Mouse (Mus musculus) lung, postnatal 25 days (tissue): ENCODE results near the gene Inpp5d.

ENCODE experiments used
- DNase-seq: peaks from one replicate; pipeline ENCODE4 v3.0.0; 2022; ENCODE audit warnings: low spot score

The Inpp5d gene

DNA sequence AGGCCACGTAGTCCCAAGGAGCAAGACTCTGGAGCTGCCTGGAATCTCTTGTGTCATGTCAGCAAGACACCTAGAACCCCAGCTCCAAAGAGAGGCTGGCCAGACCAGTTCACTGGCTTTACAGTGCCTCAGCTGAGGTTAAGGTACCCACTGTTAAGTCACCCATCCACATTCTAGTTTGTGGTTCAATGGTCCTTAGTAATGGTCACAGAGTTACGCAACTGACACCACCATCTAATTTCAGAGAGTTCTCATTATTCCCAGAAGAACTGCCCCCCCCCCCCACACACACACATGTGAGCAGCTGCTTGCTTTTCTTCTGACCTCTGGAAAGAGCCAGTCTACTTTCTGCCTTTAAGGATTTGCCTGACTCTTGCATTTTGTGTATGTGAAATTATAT is 4.7 kb downstream of the Inpp5d start:
- DNase-seq: no peak

DNA sequence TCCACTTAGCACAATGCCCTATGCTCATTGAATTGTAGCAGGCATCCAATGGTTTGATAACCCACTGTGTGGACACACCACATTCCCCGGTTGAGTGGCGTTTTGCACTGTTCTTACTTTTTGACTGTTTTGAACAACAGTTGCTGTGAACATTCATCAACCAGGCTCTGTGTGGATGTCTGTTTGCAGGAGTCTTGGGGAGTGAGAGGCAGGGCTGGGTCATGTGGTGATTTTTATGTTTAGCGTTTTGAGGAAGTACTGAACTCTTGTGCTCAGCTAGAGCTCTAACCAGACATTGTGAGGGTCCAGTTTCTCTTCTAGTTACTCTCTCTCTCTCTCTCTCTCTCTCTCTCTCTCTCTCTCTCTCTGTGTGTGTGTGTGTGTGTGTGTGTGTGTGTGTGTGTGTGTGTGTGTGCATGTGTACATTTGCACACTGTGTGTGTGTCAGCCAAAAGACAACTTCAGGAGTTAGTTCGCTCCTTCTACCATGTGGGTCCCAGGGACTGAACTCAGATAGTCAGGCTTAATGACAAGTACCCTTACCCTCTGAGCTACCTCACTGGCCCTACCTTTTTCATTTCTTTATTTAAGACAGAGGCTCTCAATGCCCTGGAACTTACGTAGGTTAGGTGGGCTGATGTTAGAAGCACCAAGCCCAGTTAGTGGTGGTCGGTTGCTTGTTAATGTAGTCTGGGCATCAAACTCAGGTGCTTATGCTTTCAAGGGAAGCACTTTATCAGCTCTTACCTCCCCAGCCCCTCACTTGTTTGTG is 5.3 kb downstream of the Inpp5d start:
- no peak for DNase-seq

DNA sequence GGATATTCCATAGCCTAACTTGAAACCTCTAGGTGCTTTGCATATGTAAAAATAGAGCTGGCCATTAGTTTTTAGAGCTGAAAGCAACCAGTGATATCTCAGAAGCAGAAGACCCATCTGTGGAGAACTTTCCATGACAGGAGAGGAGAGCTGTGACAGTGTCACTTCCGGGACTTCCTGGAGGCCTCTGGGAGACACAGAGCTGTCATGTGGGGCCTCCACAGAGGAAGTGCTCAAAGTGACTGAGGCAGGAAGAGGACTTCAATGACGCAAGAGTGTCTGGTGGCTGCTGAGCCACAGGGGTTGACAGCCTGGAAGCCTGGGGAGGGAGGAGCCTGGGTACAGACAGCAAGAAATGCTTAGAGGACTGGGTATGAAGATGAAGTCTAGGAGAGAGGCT is 6.2 kb downstream of the Inpp5d start:
- DNase-seq: peak; percentile 91

DNA sequence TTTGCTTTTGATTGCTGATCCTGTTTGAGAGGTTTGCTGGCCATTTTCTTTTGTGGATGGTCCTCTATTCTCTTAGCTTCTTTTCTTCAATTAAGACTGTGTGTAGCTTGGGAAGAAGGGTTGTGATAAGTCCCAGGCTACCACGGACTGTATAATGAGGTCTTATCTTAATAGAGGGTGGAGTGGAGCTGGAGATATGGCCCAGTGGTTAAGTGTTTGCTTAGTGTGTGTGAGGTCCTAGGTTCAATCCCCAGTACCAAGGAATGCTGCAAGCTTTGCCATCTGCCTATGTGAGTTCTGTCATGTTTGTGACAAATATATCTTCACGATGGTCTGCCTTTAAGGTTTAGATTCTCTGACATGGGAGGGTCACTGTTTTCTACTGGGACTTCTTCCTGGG is 8.0 kb downstream of the Inpp5d start:
- no peak for DNase-seq

DNA sequence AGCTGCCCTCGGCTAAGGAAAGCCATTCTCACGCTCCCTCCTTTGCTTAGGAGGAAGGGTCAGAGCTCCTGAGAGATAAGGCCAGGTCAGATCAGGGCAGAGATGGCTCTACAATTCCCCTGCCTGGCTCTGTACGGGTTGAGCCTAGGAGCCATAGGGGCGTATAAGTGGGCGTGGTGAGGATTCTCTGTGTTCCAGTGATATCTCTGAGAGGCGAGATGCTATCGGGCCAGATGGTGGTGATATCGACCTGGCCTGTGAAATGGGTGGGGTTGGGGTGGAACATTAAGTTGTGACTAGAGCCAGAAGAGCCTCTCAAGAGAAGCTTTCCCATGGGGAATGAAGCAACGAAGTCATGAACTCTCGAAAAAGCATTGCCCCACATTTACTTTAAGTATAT is 11.5 kb downstream of the Inpp5d start:
- no peak for DNase-seq

DNA sequence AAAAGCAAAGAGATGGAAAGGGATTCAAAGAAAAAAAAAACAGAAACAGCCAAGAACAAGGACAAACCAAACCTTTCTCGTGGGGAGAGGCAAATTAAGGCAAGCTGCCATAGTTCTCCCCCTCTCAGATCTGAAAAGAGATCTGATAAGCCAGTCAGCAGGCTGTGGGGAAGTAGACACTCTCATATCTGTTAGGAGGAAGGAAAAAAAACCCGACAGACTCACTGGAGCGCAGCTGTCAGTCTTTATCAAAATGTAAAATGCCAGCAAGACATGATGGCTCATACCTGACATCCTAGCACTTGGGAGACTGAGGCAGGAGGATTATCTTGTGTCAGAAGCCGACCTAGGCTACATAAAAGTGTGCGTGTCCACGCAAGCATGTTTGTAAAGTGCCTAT is 12.1 kb downstream of the Inpp5d start:
- no peak for DNase-seq

DNA sequence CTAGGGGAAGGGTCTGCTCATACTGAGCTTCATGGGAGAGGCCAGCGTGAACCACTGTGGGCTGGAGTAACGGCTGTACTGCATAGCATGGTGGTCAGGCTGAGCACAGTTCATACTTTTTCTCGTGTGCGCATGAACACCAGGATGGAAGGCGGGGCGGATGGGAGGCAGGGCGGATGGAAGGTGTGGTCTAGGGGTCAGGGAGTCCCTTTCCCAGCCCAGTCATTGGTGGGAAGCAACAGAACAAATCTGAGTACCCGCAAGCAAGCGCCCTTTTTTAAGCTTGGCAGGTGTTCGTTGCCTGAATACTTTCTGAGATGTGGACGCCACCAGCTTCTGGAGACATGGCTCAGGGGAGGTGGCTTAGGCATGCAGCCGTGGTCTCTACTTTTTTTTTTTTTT is 16.6 kb downstream of the Inpp5d start:
- no peak for DNase-seq

DNA sequence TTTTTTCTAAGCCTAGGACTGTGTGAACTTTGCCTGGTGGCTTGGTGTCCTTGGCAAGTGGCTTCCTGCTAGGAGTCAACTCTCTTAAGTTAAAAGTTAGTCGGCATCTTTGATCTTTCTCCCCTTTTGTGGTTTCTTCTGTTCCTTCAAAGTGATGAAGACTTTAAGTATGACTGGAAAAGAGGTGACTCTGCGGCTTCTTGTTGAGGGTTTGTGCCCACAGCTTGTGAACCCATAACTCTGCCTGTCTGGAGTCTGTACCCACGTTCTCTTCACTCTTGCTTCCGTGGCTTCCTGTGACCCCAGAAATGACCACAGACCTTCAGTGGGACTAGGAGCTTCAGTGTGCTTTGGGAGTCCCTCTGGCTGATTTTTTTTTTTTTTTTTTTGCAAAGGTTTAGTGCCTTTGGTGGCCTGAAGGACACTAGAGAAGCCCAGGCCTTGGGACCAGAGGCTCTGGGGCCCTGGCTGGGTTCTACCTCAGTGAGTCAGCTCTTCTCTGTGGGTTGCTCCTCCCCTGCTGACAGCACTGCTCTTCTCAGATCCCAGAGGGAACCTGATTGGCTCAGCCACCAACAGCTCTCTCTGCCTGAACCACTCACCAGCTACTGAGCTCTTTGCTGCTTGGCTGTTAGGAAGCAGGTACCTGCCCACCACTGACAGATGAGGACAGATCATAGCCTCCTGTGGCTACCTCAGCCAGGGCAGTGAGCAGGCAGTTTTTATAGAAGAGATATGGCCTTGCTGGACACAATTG is 17.2 kb downstream of the Inpp5d start:
- no peak for DNase-seq

DNA sequence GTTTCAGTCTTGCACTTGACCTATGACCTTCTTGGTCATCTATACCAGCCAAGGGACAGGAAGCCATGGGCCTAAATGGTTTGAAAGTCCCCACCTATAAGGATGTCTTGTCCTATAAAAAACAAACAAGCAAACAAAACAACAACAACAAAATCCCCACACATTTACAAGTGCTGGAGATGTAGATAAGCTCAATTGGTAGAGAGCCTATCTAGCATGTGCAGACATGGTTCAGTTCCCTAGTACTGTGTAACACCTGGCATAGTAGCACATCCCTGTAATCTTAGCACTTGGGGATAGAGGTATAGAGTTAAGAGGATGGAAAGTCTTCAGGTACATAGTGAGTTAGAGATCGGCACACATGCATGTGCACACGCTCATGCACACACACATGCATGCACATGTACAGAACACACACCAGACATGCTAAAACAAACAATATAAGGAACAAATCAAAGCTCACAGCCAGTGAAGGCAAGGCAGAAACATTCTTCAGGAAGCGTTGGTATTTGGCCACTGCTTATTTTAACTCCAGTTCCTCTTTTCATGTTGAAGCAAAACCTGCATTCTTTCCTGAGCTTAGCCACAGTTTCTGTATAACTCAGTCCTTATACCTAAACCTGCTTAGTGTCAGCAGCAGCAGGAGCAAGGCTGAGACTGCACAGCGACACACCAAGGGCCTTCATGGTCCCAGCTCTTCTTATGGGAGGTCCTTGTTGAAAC is 17.9 kb downstream of the Inpp5d start:
- DNase-seq: no peak

DNA sequence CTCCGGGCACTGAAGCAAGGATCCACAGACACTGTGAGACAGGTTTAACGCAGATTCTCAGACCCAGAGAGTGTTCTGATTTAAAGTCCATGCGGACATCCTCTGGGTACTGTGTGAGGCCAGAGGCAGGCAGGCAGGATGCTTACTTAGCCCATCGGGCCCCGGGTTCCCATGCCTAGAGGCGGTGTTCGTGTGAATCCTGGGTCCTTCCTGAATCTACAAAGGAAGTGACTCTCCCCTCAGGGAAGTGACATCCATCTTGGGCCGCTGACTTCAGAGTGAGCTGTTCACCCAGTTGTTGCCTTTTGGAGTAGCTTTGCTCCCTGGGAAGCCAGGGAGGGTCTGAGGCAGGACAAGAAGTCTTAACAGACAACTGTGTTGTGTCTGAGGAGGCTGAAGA is 19.6 kb downstream of the Inpp5d start:
- DNase-seq: no peak

DNA sequence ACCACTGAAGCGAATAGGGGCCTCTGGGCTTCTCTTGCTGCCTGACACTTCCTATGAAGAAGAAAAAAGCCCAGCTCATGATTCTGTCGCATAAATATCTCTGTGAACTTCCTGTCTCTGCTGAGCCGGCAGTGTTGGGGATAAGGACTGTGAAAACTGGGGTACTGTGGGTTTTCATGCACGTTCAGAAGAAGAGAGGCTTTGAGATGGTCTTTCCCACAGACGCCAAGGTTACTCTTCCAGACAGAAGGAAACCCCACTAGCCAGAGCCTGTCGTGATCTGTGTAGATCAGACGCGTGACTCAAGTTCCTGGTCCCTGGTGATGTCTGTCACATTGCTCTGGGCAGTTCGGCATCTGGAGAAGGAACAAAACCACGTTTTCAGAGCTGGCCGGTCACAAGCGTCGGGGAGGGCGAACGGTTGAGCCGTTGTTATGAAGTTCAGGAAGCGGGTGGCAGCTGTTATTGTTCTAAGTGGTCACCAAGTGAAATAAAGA is 20.1 kb downstream of the Inpp5d start:
- DNase-seq: peak; percentile 81

DNA sequence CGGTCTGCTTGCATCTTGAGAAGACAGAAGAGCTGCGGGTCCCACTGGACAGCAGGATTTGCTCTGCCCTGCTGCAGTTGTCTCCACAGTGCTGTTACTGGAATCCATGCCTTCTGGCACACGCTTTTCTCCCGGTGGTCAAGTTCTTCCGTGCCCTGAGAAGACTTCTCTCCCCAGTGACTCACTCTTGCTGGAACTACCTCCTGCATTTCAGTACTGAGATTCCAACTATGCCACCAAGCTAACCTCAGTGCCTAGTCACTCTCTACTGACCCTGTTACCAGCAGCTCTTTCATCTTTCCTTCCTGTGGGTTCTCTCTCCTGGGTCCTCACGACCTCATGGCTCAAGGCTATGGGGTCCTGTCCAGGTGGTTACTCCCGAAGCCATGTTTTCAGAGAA is 22.9 kb downstream of the Inpp5d start:
- no peak for DNase-seq

DNA sequence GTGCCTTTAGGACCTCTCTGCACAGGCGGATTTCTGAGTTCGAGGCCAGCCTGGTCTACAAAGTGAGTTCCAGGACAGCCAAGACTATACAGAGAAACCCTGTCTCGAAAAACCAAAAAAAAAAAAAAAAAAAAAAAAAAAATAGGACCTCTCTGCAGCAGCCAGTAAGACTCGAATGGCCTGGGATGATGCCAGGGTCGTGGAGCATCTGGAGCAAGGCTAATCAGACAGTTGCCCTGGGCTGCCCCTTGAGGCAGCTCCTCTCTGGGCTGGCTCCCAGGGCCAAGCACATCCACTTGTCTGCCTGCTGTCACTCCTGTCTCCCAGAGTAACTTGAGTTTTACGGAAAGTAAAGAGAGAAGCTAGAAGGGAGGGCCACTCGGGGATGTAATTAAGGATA is 24.9 kb downstream of the Inpp5d start:
- no peak for DNase-seq

DNA sequence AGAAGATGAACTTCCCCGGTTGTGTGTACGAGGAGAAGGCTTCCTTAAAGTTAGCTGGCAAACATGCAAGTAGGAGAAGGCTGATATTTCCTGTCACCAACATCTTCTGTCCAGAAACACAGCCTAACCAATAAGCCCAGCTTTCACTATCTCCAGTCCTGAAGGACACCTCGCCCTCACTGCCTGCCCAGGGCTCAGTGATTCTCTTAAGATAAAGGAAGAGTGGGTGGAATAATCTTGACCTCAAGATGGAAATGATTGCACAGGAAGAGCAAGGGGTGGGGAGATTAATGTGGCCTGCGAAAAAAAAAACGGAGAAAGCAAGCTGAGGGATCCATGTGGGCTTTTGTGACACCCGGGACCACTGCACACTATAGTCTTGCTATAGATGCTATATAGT is 25.6 kb downstream of the Inpp5d start:
- no peak for DNase-seq

DNA sequence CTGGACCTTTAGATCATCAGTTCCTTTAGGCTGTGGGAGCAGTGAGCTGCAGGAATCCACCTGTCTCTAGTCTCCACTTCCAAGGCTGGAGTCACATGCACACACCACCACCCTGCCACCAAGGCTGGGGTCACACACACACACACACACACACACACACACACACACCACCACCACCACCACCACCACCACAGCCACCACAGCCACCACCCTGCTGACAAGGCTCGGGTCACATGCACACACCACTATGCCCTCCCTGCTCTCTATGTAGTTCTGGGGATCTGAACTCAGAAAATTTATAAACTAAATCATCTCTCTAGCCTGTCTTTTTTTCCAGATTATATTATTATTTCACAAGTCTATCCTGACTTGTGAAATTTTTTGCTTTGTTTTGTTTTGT is 27.7 kb downstream of the Inpp5d start:
- no peak for DNase-seq

DNA sequence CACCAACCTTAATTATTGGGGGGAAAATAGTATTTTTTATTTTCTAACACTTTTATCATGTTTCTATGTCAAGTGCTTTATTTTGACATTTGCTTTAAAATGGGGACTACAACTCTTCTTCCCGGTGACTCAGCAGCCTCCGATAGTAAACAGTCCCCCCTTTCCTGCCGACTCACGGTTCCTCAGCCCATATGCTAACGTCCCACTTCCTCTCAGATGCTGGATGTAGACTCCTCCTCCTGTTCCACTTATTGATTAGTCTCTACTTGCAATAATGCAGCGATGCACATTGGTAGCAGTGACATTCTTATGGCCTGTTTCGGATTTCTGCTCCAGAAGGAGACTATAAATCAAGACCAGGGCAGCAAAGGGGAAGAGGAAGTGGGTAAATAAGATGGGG is 28.5 kb downstream of the Inpp5d start:
- no peak for DNase-seq

DNA sequence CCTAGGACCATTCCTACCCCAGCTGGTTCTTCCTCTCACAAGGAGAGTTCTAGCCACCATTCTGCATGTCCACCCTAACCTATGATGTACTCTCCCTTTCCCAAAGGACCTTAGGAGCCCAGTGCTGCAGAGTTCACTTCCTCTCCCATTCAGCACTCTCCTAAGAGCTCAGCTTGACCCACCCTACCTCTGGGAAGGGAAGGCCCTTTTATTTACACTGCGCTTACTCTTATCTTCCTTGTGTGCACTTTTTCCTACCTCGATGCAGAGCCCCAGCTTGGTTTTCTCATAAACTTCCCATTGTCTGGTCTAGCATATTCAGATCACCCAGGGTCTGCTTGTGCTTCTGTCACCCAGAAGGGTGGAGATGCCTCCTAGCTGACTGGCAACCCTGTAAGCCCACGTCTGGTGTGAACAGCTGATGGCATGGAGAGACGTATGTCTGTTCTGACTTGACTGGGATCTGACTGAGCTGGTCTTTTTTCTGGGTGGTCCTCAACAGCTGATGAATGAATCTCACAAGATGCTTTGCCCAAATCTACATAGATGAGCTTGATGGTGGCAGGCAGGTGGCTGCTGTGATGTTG is 29.2 kb downstream of the Inpp5d start:
- no peak for DNase-seq

DNA sequence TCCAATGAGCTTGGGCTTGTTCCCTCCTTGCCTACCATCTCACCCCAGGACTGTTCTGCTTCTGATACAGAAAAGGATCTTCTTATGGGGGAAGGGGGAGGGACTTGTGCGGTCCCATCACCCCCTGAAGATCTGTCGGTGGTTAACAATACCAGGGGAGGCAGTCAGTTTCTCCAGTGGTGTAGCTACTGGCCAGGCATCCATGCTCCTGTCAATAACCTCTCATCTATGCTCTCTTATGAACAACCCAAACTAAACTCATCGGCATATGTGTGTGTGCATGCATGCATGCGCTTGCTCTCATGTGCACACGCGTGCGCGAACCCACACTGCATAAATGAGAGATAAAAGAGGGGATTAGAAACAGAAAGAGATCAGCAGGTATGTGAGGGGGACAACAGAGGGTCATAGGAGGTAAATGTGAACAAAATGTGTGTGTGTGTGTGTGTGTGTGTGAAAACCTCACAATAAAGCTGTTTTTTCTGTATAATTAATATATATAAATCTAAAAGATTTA is 29.9 kb downstream of the Inpp5d start:
- no peak for DNase-seq

DNA sequence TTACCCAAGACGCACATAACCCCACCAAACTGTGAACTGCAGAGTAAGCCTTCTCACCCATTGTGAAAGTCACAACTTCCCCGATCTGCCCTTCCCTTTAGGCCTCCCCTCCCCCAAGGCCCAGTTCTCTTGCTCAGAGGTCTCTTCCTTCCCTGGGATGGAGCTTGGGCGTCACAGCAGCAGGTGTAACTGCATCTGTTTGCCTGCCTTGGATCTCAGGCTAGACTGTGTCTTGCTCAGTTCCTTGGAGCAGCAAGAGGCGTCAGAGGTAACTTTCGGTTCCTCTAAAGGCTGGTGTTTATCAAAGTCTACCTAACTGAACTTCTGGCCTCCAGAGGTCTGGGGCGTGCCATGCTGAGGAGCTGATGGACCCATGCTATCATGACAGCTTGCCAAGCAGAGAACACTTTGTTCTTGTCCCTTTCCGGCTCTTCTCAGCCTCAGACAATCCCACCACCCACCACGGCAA is 30.5 kb downstream of the Inpp5d start:
- DNase-seq: peak; percentile 92

DNA sequence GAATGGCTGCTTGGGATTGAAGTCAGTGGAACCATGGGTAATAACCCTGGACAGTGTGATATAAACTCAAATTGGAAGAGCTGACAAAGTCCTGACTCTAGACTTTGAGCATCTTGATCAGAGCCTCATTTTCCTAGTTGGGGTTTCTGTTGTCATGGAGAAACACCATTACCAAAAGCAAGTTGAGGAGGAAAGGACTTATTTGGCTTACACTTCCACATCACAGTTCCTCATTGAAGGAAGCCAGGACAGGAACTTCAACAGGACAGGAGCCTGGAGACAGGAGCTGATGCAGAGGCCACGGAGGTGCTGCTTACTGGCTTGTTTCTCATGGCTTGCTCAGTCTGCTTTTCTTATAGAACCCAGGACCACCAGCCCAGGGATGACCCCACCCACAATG is 31.3 kb downstream of the Inpp5d start:
- DNase-seq: no peak

DNA sequence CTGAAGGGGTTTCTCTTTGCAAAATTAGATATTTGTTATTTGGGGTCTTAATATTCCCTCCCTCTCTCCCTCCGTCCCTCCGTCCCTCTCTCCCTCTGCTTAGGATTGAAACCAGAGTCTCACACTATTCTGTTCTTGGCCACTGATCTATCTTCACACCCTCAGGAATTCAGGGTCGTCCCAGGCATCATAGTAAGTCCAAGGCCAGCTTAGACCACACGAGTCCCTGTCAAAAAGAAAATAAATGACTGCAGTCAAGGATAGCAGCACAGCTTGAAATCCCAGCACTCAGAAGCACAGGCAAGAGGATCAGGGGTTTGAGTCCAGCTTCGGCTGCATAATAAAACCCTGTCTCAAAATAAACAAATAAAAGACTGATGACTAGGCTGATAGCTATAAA is 35.0 kb downstream of the Inpp5d start:
- DNase-seq: no peak

DNA sequence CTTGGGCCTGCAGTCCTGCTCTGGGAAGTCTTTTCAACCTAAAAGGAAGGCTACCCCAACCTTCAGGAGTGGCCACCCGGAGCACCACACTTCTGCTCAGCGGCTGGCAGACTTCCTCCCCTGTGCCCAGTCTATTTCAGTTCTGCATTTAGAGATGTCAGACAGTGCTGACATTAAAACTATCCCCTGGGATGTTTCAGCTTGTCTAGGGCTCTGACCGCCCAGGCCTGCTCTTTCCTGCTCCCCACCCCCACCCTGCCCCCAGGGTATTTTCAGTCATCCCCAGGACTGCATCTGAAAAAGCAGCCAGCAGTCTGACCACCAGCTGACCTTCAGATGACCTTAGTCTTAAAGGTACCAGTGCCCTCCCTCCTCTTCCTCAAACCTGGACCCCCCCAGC is 38.0 kb downstream of the Inpp5d start:
- no peak for DNase-seq
